Mouse (Mus musculus) brain, embryonic 14.5 days (tissue): Measurements from ENCODE around the gene Prkacb. TPM values are rescaled to one million over a fixed set of nuclear protein-coding genes. Genes with fewer than 3 reads are reported as not detected.
"Not testable (repeated sequence)": the region's sequence is repeated elsewhere in the genome, so short reads cannot be mapped to it uniquely, and the experiment has no call there.

Experiments used
- DNase-seq: peaks from one replicate; pipeline ENCODE4 v3.0.0-alpha.2; 2011; ENCODE audit warnings: low read depth
- CTCF ChIP-seq: fragments of 200-500 bp; IDR thresholded peaks from 2 replicates; pipeline ENCODE4 v1.5.1; 2012; ENCODE audit warnings: inconsistent platforms, mild to moderate bottlenecking, moderate library complexity, borderline replicate concordance; ENCODE audit not compliant: insufficient read depth, insufficient read length; ENCODE audit errors: extremely low read depth
- POLR2A ChIP-seq: fragments of 200-500 bp; IDR thresholded peaks from 2 replicates; pipeline ENCODE4 v1.6.1; 2012; ENCODE audit warnings: mild to moderate bottlenecking, inconsistent platforms, borderline replicate concordance; ENCODE audit not compliant: poor library complexity, insufficient read depth, insufficient read length, severe bottlenecking; ENCODE audit errors: extremely low read depth
- polyA plus RNA-seq: library from polyadenylated mRNA; depleted of rRNA; stranded (reverse); fragments of >200 nt; gene quantifications from 2 replicates; pipeline ENCODE4 v1.2.3, GENCODE M21; 2012

Prkacb gene
- polyA plus RNA-seq, 1 experiment, result 129 TPM

DNA sequence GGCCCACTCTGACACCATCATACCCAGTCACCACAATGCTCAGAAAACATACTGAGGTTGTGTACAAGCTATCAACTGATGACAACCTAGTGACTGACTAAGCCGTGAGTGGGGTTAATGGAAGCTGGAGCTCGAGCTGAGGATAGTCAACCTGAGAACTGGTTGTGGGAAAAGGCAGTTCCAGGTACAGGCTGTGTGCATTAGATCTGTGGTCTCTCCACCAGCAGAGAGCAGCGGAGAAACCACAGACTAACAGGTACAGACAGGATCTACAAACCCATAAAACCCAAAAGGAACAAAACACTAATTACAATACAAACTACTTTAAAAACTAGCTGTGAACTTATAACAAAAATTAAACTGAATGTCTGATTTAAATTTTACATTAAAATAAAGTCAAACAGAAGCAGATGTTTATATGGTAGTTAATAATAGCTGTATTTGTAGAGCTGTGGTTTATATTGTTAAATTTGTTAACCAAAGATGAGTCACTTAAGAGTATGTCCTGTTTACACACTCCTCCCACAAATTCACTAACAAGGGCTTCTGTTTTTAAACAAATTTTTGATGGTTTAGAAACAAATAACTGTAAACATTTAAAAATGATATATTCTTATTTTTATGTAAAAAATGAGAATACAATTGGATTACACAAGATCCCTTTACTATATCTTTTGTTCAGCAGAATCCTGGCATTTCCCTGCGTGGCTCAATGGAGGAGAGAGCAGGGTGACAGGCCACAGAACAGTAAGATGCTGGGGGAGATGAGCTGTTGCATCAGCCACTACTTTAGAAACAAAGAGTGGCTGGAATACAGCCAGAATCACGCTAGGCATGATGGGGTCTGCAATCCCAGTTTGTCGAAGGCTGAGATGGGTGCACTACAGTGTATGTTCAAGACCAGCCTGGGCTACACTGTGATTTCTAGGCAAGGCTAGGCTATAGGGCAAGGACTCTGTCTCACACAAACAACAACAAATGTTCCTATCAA is 54.5 kb downstream of the Prkacb start:
- DNase-seq, result no peak
- no peak for TF ChIP-seq CTCF
- no peak for TF ChIP-seq POLR2A

DNA sequence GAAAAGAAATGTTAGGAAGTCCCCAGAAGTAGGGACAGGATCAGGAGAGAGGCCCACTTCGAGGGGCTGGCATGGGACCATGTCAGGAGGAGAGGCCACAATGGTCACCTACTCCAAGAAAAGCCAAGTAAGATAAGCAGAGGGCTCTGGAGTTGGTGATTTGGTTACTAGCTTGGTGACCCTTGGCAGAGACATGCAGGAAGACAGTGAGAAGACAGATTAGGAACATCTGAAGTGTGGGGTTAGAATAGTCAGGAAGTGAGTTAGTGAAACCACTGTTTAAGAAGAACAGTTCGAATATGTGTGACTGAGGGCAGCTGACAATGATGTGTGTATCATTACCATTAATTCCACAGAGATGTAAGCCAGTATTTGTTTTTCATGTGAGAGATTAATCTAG is 58.5 kb downstream of the Prkacb start:
- TF ChIP-seq CTCF, result no peak
- DNase-seq, result no peak

DNA sequence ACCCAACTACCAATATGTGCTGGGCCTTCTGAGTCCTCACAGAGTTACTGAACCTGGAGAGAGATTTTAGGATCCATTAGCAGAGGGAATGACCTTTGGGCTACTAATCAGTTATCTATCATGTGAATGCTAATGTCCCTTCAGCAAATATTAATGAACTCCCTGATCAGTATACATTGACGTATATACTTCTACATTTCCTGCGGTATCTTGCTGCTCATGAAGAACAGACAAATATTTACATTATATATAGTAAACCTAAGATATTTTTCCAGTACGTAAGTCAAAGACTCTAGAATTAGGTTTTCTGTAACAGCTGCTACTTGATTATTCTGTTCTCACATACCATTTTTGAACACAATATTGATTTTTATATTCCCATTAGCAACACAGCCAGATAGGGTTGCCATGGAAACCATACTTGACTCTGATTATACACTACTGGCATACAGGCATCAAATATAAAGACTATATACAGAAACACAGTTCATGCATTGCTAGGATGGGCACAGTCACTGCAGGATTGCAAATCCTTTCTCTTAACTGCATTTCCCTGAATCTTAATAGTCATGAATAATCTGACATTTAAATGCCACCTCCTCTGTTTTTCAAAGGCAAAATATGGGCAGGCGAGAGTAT is 71.1 kb downstream of the Prkacb start:
- DNase-seq, result peak; percentile 75
- TF ChIP-seq POLR2A (no peak), CTCF (no peak)

DNA sequence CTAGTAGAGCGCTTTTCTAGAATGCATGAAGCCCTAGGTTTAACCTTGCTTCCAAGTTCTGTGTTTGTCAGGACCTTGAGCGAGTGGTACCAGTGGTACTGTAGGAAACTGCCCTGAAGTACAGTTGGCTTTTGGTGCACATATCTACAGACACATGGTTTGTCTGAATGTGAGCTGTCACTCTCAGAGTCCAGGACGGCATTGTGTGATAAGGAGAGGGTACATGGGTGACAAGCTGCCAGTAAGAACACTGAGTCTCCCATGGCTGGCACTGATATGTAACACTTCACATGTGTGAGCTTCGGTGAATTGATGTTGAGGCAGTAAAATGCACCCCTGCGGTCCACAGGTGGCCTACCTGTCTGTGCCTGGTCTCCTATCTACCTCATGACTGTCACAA is 71.6 kb downstream of the Prkacb start:
- DNase-seq, result no peak
- TF ChIP-seq POLR2A (no peak), CTCF (no peak)

DNA sequence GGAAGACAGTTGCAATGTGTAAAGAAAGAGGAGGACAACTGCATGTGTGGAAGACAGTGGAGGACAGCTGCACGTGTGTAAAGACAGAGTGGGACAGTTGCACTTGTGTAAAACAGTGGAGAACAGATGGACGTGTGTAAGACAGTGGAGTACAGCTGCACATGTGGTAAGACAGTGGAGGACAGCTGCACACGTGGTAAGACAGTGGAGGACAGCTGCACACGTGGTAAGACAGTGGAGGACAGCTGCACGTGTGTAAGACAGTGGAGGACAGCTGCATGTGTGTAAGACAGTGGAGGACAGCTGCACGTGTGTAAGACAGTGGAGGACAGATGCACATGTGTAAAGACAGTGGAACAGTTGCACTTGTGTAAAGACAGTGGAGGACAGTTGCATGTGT is 76.6 kb downstream of the Prkacb start:
- DNase-seq, result not testable (repeated sequence)

DNA sequence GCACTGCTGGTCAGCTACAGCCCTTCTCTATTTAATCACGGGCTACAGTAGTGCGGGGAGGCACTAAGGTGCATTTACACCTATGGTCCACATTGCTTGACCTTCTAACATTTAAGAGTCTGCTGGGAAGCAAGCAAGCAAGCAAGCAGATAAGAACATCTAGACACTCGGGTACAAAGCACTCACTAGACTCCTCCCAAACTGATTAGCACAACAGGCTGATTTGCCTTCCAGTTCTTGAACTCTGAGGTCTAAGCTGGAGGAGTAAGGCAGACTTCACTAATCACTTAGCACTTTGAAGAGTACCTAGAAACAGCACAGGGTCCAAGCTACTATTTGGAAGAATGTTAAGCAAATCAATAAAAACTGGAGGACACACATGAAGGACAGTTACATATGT is 77.1 kb downstream of the Prkacb start:
- DNase-seq, result no peak
- TF ChIP-seq CTCF (no peak), POLR2A (no peak)

DNA sequence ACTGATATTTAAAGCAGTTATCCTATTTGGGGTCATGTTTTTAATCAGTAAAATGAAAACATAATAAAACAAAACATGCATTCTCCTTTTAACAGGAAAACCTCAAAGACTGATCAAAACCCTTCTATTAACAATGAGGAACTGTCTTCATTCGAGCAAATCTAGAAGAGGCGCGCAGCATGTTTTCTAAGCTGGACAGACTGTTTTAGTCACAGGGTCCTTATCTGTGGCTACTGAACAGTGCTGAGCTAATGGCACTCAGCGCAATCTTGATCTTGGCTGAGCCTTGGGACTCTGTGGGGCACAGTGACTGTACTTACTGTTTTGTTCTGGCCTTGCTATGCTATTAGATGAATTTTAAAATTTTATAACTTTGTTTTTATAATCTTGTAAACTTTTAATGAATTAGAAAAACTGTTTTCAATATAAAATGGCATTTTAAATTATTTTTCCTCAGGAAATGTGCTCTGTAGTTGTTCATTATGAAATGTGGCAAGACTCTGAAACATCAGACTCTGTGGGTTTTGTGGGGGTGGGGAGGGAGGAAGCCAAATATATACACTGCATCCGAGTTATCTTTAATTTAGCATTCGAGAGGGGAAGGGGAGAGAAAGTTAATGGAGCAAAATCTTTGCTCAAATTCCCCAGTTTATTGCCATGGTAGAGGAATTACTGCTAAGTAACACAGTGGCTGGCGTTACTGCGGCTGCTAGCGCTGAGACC is 77.7 kb downstream of the Prkacb start:
- no peak for TF ChIP-seq CTCF
- no peak for TF ChIP-seq POLR2A
- DNase-seq, result no peak

DNA sequence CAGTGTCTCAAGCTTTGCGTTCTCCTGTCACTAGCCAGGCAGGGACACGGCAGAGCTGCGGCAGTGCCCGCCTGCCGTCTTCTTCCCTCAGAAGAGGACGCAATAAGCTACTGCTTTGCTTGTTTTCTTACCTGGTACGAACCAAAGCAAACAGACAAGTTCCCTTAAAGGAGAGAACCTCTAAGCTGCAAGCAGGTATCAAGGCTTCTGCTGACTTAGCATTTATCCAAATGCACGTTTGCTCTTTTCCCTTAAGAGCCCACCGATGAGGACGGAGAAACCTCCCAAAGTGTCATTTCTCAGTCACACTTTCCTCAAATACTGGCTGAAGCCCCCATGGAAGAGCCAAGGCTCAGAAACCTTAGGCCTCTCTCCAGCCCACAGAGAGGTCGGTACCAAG is 81.3 kb downstream of the Prkacb start:
- no peak for DNase-seq
- TF ChIP-seq CTCF (no peak), POLR2A (no peak)

DNA sequence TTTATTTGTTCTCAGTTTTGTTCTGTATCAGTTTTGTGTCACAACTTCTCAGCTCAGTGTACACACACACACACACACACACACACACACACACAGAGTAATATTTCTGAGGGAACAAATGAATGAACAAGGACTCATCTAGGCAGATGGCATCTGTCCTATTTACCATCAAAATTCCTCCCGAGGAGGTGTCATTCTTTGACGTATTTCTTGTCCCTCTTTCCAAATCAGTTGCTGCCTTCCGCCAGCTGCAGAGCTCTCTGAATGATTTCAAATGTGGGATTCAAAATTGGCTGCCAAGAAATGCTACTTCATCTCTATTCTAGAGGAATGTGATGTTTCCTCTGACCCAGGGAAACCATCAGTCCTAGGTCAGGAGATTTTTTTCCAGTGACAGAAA is 89.8 kb downstream of the Prkacb start:
- DNase-seq, result peak; percentile 21
- TF ChIP-seq CTCF (no peak), POLR2A (no peak)

DNA sequence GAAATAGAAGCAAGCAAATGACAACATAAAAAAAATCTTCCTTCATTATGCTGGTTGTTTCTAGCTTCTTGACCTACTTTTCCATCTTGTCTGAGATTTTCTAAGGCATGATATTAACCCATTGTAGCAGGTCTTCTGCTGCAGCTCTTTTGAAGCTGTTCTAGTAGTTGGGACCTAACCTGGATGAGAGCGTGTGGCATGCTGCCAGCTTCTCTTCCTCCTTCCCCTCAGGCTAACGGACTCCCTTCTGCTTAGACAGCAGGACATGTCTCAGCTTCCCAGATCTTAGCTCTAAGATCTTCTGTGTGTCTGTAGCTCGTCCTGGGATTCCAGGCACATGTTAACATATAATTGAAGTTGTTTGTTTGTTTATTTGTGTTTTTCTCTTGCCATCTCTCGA is 93.1 kb downstream of the Prkacb start:
- TF ChIP-seq CTCF, result no peak
- TF ChIP-seq POLR2A, result no peak
- no peak for DNase-seq

DNA sequence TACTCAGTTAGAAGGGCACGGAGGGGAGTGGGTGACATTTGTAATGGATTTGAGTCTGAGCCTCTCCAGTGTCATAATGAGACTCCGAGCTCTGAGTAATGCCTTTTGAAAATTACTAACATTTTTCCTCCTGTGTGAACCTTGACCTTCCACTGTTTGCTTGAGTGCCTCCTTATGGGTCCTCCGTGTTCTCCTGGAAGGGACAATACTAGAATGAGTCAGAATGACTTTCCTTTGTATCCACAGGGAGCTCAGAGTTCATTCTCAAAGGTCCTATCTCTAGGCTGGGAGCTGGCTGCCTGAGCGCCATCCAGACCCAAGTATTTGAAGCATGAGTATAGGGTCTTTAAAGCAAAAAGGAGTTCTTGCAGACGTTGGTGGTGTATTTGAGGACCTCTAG is 94.5 kb downstream of the Prkacb start:
- DNase-seq, result no peak
- TF ChIP-seq POLR2A, result no peak
- TF ChIP-seq CTCF, result no peak
